Mouse (Mus musculus) limb, embryonic 15.5 days (tissue): ENCODE measurements at regions not wholly inside any gene's neighbourhood (a gene's known extent, or its start where the extent isn't known, plus 50 kb on each side); places are given as distances from the start of the nearest gene placed in this dataset. TPM values are rescaled to one million over a fixed set of nuclear protein-coding genes. Genes with fewer than 3 reads are reported as not detected.

Experiments
- ATAC-seq: fragments of 200-750 bp; cut with Nextera tagmentation; 2 replicates; pipeline ENCODE4 v1.8.0; 2017; ENCODE audit warnings: low read depth, moderate TSS enrichment; ENCODE audit not compliant: insufficient number of reproducible peaks, low FRiP score, low TSS enrichment
- H3K27ac ChIP-seq: fragments of 300-500 bp; sonication (generic); 2 replicates; pipeline ENCODE4 v1.5.1; 2015; ENCODE audit warnings: moderate library complexity, mild to moderate bottlenecking, inconsistent platforms
- H3K27me3 ChIP-seq: fragments of 300-500 bp; sonication (generic); 2 replicates; pipeline ENCODE4 v1.6.1; 2015; ENCODE audit warnings: inconsistent platforms
- H3K36me3 ChIP-seq: fragments of 300-500 bp; sonication (generic); 2 replicates; pipeline ENCODE4 v1.6.1; 2015; ENCODE audit warnings: inconsistent platforms
- H3K4me1 ChIP-seq: fragments of 300-500 bp; sonication (generic); 2 replicates; pipeline ENCODE4 v1.6.1; 2015; ENCODE audit warnings: inconsistent platforms
- H3K4me2 ChIP-seq: fragments of 300-500 bp; sonication (generic); 2 replicates; pipeline ENCODE4 v1.6.1; 2015; ENCODE audit warnings: mild to moderate bottlenecking, inconsistent platforms
- H3K4me3 ChIP-seq: fragments of 300-500 bp; sonication (generic); 2 replicates; pipeline ENCODE4 v1.5.1; 2015; ENCODE audit warnings: mild to moderate bottlenecking, inconsistent platforms
- H3K9ac ChIP-seq: fragments of 300-500 bp; sonication (generic); 2 replicates; pipeline ENCODE4 v1.6.1; 2015; ENCODE audit warnings: inconsistent platforms
- H3K9me3 ChIP-seq: fragments of 300-500 bp; sonication (generic); 2 replicates; pipeline ENCODE4 v1.6.1; 2016; ENCODE audit warnings: inconsistent platforms
- WGBS: fragments of 180-500 bp; shearing (Covaris S2); methylation state at CpG from one replicate; pipeline ENCODE4 v1.1.7; 2015; 5-methylcytosine and 5-hydroxymethylcytosine counted together
- microRNA-seq: library from miRNA; unstranded; fragments of <30 nt; microRNA quantifications from one replicate; pipeline ENCODE4, GENCODE M21; 2016

GRCm38 (mm10) chr5:141138771-141139360 is 102.4 kb upstream of the Sdk1 start:
- Histone ChIP-seq H3K27me3 (no peaks in the 10 kb centered on the region), H3K9me3 (no peaks in the 10 kb centered on the region), H3K4me3 (no peak overlapping the region), H3K4me1 (peaks cover 8% of the 10 kb centered on the region), H3K27ac (no peak overlapping the region), H3K4me2 (peak overlapping the region; percentile 15; the same call in 1 of the 2 replicates), H3K36me3 (no peaks in the 10 kb centered on the region), H3K9ac (no peak overlapping the region)
- WGBS: 39% methylated on average over 12 of the region's 12 CpGs
- no peak for ATAC-seq

GRCm38 (mm10) chr5:141139361-141139912 is 101.9 kb upstream of the Sdk1 start:
- H3K4me3 ChIP-seq: no peak overlapping the region
- H3K4me2 ChIP-seq: peak overlapping the region; percentile 15; the same call in 1 of the 2 replicates
- no peaks in the 10 kb centered on the region for H3K27me3 ChIP-seq
- no peaks in the 10 kb centered on the region for H3K9me3 ChIP-seq
- H3K27ac ChIP-seq: no peak overlapping the region
- 15% methylated on average over 14 of the region's 14 CpGs for WGBS
- H3K36me3 ChIP-seq: no peaks in the 10 kb centered on the region
- H3K9ac ChIP-seq: no peak overlapping the region
- peaks cover 8% of the 10 kb centered on the region for H3K4me1 ChIP-seq
- ATAC-seq: no peak

GRCm38 (mm10) chr5:141160391-141160790 is 80.9 kb upstream of the Sdk1 start:
- Histone ChIP-seq H3K27me3 (no peaks in the 10 kb centered on the region), H3K36me3 (no peaks in the 10 kb centered on the region), H3K9me3 (no peaks in the 10 kb centered on the region), H3K4me2 (no peak overlapping the region), H3K27ac (no peak overlapping the region), H3K4me3 (no peak overlapping the region), H3K4me1 (peaks cover 5% of the 10 kb centered on the region; the same call in 1 of the 2 replicates), H3K9ac (no peak overlapping the region)
- no peak for ATAC-seq
- 55% methylated on average over 8 of the region's 8 CpGs for WGBS

GRCm38 (mm10) chr5:141160956-141161355 is 80.3 kb upstream of the Sdk1 start:
- H3K4me1 ChIP-seq: peaks cover 5% of the 10 kb centered on the region; the same call in 1 of the 2 replicates
- ATAC-seq: no peak

GRCm38 (mm10) chr5:141182442-141182841 is 58.8 kb upstream of the Sdk1 start:
- Histone ChIP-seq H3K4me3 (no peak overlapping the region), H3K27me3 (no peaks in the 10 kb centered on the region), H3K9ac (no peak overlapping the region), H3K9me3 (no peaks in the 10 kb centered on the region), H3K4me2 (no peak overlapping the region), H3K4me1 (no peaks in the 10 kb centered on the region), H3K27ac (no peak overlapping the region), H3K36me3 (no peaks in the 10 kb centered on the region)
- ATAC-seq: no peak
- 42% methylated on average over 6 of the region's 6 CpGs for WGBS

More at GRCm38 (mm10) chr5:141160956-141161355, 80.3 kb upstream of the Sdk1 start:
- Histone ChIP-seq H3K4me3 (no peak overlapping the region), H3K36me3 (no peaks in the 10 kb centered on the region), H3K9me3 (no peaks in the 10 kb centered on the region), H3K9ac (no peak overlapping the region), H3K27ac (no peak overlapping the region), H3K27me3 (no peaks in the 10 kb centered on the region), H3K4me2 (no peak overlapping the region)
- WGBS: 76% methylated on average over 5 of the region's 5 CpGs

GRCm38 (mm10) chr5:141189033-141189432 is 52.3 kb upstream of the Sdk1 start:
- 85% methylated on average over 2 of the region's 2 CpGs for WGBS

More at GRCm38 (mm10) chr5:141189033-141189432, 52.3 kb upstream of the Sdk1 start:
- Histone ChIP-seq H3K9me3 (no peaks in the 10 kb centered on the region), H3K9ac (no peak overlapping the region), H3K4me1 (no peaks in the 10 kb centered on the region), H3K27me3 (no peaks in the 10 kb centered on the region), H3K4me3 (no peak overlapping the region), H3K27ac (no peak overlapping the region), H3K4me2 (no peak overlapping the region), H3K36me3 (no peaks in the 10 kb centered on the region)
- no peak for ATAC-seq

Small RNAs in the stretch of these regions (microRNA-seq; reads per million reads assigned to microRNA genes)
- gene Gm26113: not detected
